In the genomic region with DNA sequence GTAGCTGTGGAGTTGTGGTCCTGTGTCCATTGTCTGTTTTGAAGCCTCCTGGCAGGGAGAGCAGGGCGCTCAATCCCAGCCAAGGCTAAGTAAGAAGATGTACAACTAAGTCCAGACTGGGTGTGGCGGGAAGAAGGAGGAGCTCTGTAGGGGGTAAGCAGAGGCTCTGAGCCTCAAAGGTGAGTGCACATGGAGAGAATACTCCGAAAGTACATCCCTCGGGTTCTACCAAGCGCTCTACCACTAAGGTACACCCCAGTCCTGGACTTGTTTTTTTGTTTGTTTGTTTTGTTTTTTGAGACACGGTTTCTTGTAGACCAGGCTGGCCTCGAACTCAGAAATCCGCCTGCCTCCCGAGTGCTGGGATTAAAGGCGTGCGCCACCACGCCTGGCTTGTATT, we compare ENCODE assay signal across 8 mouse cellular contexts. TPM values are rescaled to one million over a fixed set of nuclear protein-coding genes. Genes with fewer than 3 reads are reported as not detected.
DNase-seq lines count a peak whose midpoint lies in the region; ATAC-seq and TF ChIP-seq lines count a peak whose summit lies in the region.

No protein-coding gene starts in this region.

- no peak for ATAC-seq in heart, embryonic 12.5 days (ENCODE audit: insufficient number of reproducible peaks, low FRiP score)
- no peak for ATAC-seq in hindbrain, embryonic 14.5 days (ENCODE audit: low FRiP score)

- TF ChIP-seq POLR2A in bone marrow macrophage, adult 2 months (IDR thresholded peaks at IDR 0.05; ENCODE audit: borderline replicate concordance, low read depth, low read length): no peak

- peaks cover 12% of the 10 kb centered on the region for H3K27me3 ChIP-seq in heart, embryonic 12.5 days (replicated peaks)
- H3K27me3 ChIP-seq in hindbrain, embryonic 14.5 days (ENCODE audit: control insufficient read depth, insufficient read depth, low read length): no peaks in the 10 kb centered on the region; the same call in 1 of the 2 replicates
- peaks cover 14% of the 10 kb centered on the region; the same call in 1 of the 2 replicates for H3K27me3 ChIP-seq in midbrain, embryonic 10.5 days (ENCODE audit: low read depth, poor library complexity, severe bottlenecking)

- 48% methylated on average over 12 of the region's 12 CpGs for WGBS in heart, embryonic 12.5 days
- WGBS in hindbrain, embryonic 14.5 days: 49% methylated on average over 12 of the region's 12 CpGs
- 51% methylated on average over 12 of the region's 12 CpGs for WGBS in midbrain, embryonic 10.5 days

- no peak overlapping the region for H3K9ac ChIP-seq in heart, embryonic 12.5 days
- peak overlapping the region; percentile 69; the same call in 1 of the 2 replicates for H3K9ac ChIP-seq in hindbrain, embryonic 14.5 days

- peak overlapping the region; percentile 90 for H3K4me2 ChIP-seq in heart, embryonic 12.5 days
- peak overlapping the region; percentile 78 for H3K4me2 ChIP-seq in hindbrain, embryonic 14.5 days (replicated peaks)

- H3K4me3 ChIP-seq in heart, embryonic 12.5 days: peak overlapping the region; percentile 54
- H3K4me3 ChIP-seq in bone marrow macrophage, adult 2 months (ENCODE audit: insufficient read depth, low read length): peak overlapping the region; percentile 74
- peak overlapping the region; percentile 39 for H3K4me3 ChIP-seq in hindbrain, embryonic 14.5 days (replicated peaks; ENCODE audit: low read length)
- H3K4me3 ChIP-seq in midbrain, embryonic 10.5 days: peak overlapping the region; percentile 58

- no peaks in the 10 kb centered on the region; the same call in 1 of the 2 replicates for H3K9me3 ChIP-seq in heart, embryonic 12.5 days (replicated peaks)
- H3K9me3 ChIP-seq in hindbrain, embryonic 14.5 days (ENCODE audit: control insufficient read depth, low read length): no peaks in the 10 kb centered on the region
- H3K9me3 ChIP-seq in midbrain, embryonic 10.5 days (replicated peaks): 0 out of 2 replicates have a peak, but pooled peaks cover 5% of the 10 kb centered on the region

- TF ChIP-seq CTCF in bone marrow macrophage, adult 2 months (IDR thresholded peaks at IDR 0.05; ENCODE audit: low read depth, low read length): no peak

- intact Hi-C loops in heart, postnatal 10 days (cut with DNase I): no loop called here

- no peak for DNase-seq in heart, postnatal 10 days
- DNase-seq in hindbrain, embryonic 14.5 days (ENCODE audit: low spot score): no peak
- no peak for DNase-seq in midbrain, embryonic 10.5 days (ENCODE audit: low spot score)
- no peak for DNase-seq in T-cell, adult 2 months (ENCODE audit: low spot score)
- DNase-seq in right cerebral cortex, postnatal 25 days: no peak
- no peak for DNase-seq in cerebellum, adult 9-10 months

- H3K36me3 ChIP-seq in heart, embryonic 12.5 days: peaks cover 14% of the 10 kb centered on the region; the same call in 1 of the 2 replicates
- no peaks in the 10 kb centered on the region for H3K36me3 ChIP-seq in hindbrain, embryonic 14.5 days (replicated peaks; ENCODE audit: control insufficient read depth, insufficient read depth)
- H3K36me3 ChIP-seq in midbrain, embryonic 10.5 days: peaks cover 20% of the 10 kb centered on the region

- H3K27ac ChIP-seq in heart, embryonic 12.5 days (ENCODE audit: poor library complexity, severe bottlenecking): no peak overlapping the region
- H3K27ac ChIP-seq in bone marrow macrophage, adult 2 months (ENCODE audit: insufficient read depth, low read depth, low read length): no peak overlapping the region
- no peak overlapping the region for H3K27ac ChIP-seq in hindbrain, embryonic 14.5 days
- H3K27ac ChIP-seq in midbrain, embryonic 10.5 days (replicated peaks): peak overlapping the region; percentile 89; the same call in 1 of the 2 replicates

- peaks cover 11% of the 10 kb centered on the region for H3K4me1 ChIP-seq in heart, embryonic 12.5 days (replicated peaks)
- H3K4me1 ChIP-seq in bone marrow macrophage, adult 2 months (ENCODE audit: control insufficient read depth, insufficient read depth, low read length): peaks cover 2% of the 10 kb centered on the region; the same call in 1 of the 2 replicates
- H3K4me1 ChIP-seq in hindbrain, embryonic 14.5 days (replicated peaks; ENCODE audit: control insufficient read depth, insufficient read depth, low read length): no peaks in the 10 kb centered on the region; the same call in 1 of the 2 replicates
- peaks cover 11% of the 10 kb centered on the region for H3K4me1 ChIP-seq in midbrain, embryonic 10.5 days

RNA-seq across cellular contexts. Expression of a gene that starts 10.7 kb away (rescaled TPM):
- 2.8 and 3.1 TPM in 2 replicates for polyA plus RNA-seq in heart, embryonic 12.5 days (2016; fragmentation: Nextera tagmentation; extraction: Ambion mirVana)
- total RNA-seq in heart, postnatal 10 days (2021): 1 to 10 TPM; 1.9 to 2.1 TPM
- 4.3 and 5.7 TPM in 2 replicates for polyA plus RNA-seq in bone marrow macrophage, adult 2 months (2012; ENCODE audit: insufficient read depth, insufficient read length, missing spikeins)
- polyA plus RNA-seq in hindbrain, embryonic 14.5 days (2014; fragmentation: Nextera tagmentation; extraction: Ambion mirVana): 19.3 and 22.9 TPM in 2 replicates
- 6.8 and 7.5 TPM in 2 replicates for polyA plus RNA-seq in midbrain, embryonic 10.5 days (2016; fragmentation: Nextera tagmentation; extraction: Ambion mirVana)

RNA-seq across cellular contexts. Expression of a gene that starts 22.2 kb away (rescaled TPM):
- 9.1 and 10.4 TPM in 2 replicates for polyA plus RNA-seq in heart, embryonic 12.5 days (2016; fragmentation: Nextera tagmentation; extraction: Ambion mirVana)
- total RNA-seq in heart, postnatal 10 days (2021): 10 to 100 TPM; 12.6 to 12.7 TPM
- polyA plus RNA-seq in bone marrow macrophage, adult 2 months (2012; ENCODE audit: insufficient read depth, insufficient read length, missing spikeins): 9.6 and 11.6 TPM in 2 replicates
- 10.7 and 12.4 TPM in 2 replicates for polyA plus RNA-seq in hindbrain, embryonic 14.5 days (2014; fragmentation: Nextera tagmentation; extraction: Ambion mirVana)
- 21.6 and 22.6 TPM in 2 replicates for polyA plus RNA-seq in midbrain, embryonic 10.5 days (2016; fragmentation: Nextera tagmentation; extraction: Ambion mirVana)
